Mouse (Mus musculus) kidney, adult 11 months (tissue): ENCODE measurements around the gene Mpp1.
A peak's percentile ranks its signal among the peaks of the same experiment; 100 is the strongest.

Experiments
- DNase-seq: peaks from one replicate; pipeline ENCODE4 v3.0.0; 2022

Gene Mpp1

GRCm38 (mm10) chrX:75083982-75084773 lies 46.6 kb downstream of the Mpp1 start:
- DNase-seq: peak; percentile 8

DNA sequence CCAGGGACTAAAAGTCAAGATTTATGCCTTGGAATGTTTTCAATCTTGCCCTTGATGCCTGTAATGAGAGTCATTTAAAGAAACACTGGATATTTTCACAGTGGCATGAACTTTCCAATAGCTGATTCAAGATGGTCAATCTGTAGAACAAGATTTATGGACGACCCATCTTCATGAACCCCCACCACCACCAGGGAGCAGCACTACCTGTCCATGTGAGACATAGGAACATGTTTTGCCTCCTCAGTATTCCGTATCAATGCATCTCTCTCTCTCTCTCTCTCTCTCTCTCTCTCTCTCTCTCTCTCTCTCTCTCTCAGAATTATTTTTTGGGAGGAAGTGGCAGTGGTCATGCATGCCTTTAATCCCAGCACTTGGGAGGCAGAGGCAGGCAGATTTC lies 48.5 kb downstream of the Mpp1 start:
- DNase-seq: no peak
